Mouse (Mus musculus): Measurements from ENCODE around the gene Grn. TPM values are rescaled to one million over a fixed set of nuclear protein-coding genes. Genes with fewer than 3 reads are reported as not detected.
A peak's percentile ranks its signal among the peaks of the same experiment; 100 is the strongest.

Grn gene
- polyA plus RNA-seq, 1 experiment from 2014 or later, result 110 TPM

GRCm38 (mm10) chr11:102399107-102399506 lies 31.0 kb upstream of the Grn start:
- Histone ChIP-seq H3K27me3 (ENCODE audit: control insufficient read depth, insufficient read depth, low read length) (peaks cover 72% of the 10 kb centered on the region), H3K36me3 (ENCODE audit: control insufficient read depth, insufficient read depth, low read length) (peaks cover 15% of the 10 kb centered on the region), H3K27ac (ENCODE audit: low read depth, low read length) (no peak overlapping the region), H3K4me2 (peak overlapping the region; percentile 40), H3K4me3 (ENCODE audit: low read depth, low read length) (no peak overlapping the region), H3K4me1 (ENCODE audit: control insufficient read depth, insufficient read depth, low read length) (peaks cover 7% of the 10 kb centered on the region), H3K9ac (ENCODE audit: low read depth, low read length) (no peak overlapping the region), H3K9me3 (replicated peaks; ENCODE audit: control insufficient read depth, low read length) (no peaks in the 10 kb centered on the region)
- ATAC-seq (replicated peaks; ENCODE audit: insufficient number of reproducible peaks, low FRiP score, low TSS enrichment), result no peak
- WGBS (ENCODE audit: insufficient replicate concordance), result 10% methylated on average over 15 of the region's 15 CpGs

- Histone ChIP-seq H3K27ac (ENCODE audit: low read depth, low read length) (no peak overlapping the region), H3K9ac (ENCODE audit: low read depth, low read length) (no peak overlapping the region), H3K27me3 (ENCODE audit: control insufficient read depth, insufficient read depth, low read length) (peaks cover 72% of the 10 kb centered on the region), H3K4me1 (ENCODE audit: control insufficient read depth, insufficient read depth, low read length) (peaks cover 7% of the 10 kb centered on the region), H3K9me3 (replicated peaks; ENCODE audit: control insufficient read depth, low read length) (no peaks in the 10 kb centered on the region), H3K36me3 (ENCODE audit: control insufficient read depth, insufficient read depth, low read length) (peaks cover 17% of the 10 kb centered on the region), H3K4me2 (peak overlapping the region; percentile 40), H3K4me3 (ENCODE audit: low read depth, low read length) (peak overlapping the region; percentile 11)
- ATAC-seq (replicated peaks; ENCODE audit: insufficient number of reproducible peaks, low FRiP score, low TSS enrichment), result no peak
- 3% methylated on average over 34 of the region's 34 CpGs for WGBS (ENCODE audit: insufficient replicate concordance)
These were observed 30.5 kb upstream of the Grn start for GRCm38 (mm10) chr11:102399610-102400072.

GRCm38 (mm10) chr11:102400513-102401084 lies 29.5 kb upstream of the Grn start:
- Histone ChIP-seq H3K36me3 (ENCODE audit: control insufficient read depth, insufficient read depth, low read length) (peaks cover 17% of the 10 kb centered on the region), H3K9ac (ENCODE audit: low read depth, low read length) (no peak overlapping the region), H3K4me2 (no peak overlapping the region), H3K4me1 (ENCODE audit: control insufficient read depth, insufficient read depth, low read length) (peaks cover 7% of the 10 kb centered on the region), H3K9me3 (replicated peaks; ENCODE audit: control insufficient read depth, low read length) (no peaks in the 10 kb centered on the region), H3K27ac (ENCODE audit: low read depth, low read length) (no peak overlapping the region), H3K27me3 (ENCODE audit: control insufficient read depth, insufficient read depth, low read length) (peaks cover 67% of the 10 kb centered on the region), H3K4me3 (ENCODE audit: low read depth, low read length) (no peak overlapping the region)
- no peak for ATAC-seq (replicated peaks; ENCODE audit: insufficient number of reproducible peaks, low FRiP score, low TSS enrichment)
- 16% methylated on average over 12 of the region's 12 CpGs for WGBS (ENCODE audit: insufficient replicate concordance)

- WGBS (ENCODE audit: insufficient replicate concordance), result 49% methylated on average over 12 of the region's 12 CpGs
- ATAC-seq (replicated peaks; ENCODE audit: insufficient number of reproducible peaks, low FRiP score, low TSS enrichment), result no peak
- H3K9ac ChIP-seq (ENCODE audit: low read depth, low read length), result no peak overlapping the region
These were observed 28.1 kb upstream of the Grn start for GRCm38 (mm10) chr11:102401898-102402500.

GRCm38 (mm10) chr11:102403657-102404056 lies 26.5 kb upstream of the Grn start:
- WGBS (ENCODE audit: insufficient replicate concordance), result 88% methylated on average over 11 of the region's 11 CpGs
- Histone ChIP-seq H3K36me3 (ENCODE audit: control insufficient read depth, insufficient read depth, low read length) (peaks cover 17% of the 10 kb centered on the region), H3K27me3 (ENCODE audit: control insufficient read depth, insufficient read depth, low read length) (peaks cover 37% of the 10 kb centered on the region), H3K4me3 (ENCODE audit: low read depth, low read length) (no peak overlapping the region), H3K9me3 (replicated peaks; ENCODE audit: control insufficient read depth, low read length) (no peaks in the 10 kb centered on the region), H3K9ac (ENCODE audit: low read depth, low read length) (no peak overlapping the region), H3K27ac (ENCODE audit: low read depth, low read length) (no peak overlapping the region), H3K4me1 (ENCODE audit: control insufficient read depth, insufficient read depth, low read length) (peaks cover 15% of the 10 kb centered on the region), H3K4me2 (no peak overlapping the region)
- no peak for ATAC-seq (replicated peaks; ENCODE audit: insufficient number of reproducible peaks, low FRiP score, low TSS enrichment)

More at GRCm38 (mm10) chr11:102401898-102402500, 28.1 kb upstream of the Grn start:
- Histone ChIP-seq H3K4me1 (ENCODE audit: control insufficient read depth, insufficient read depth, low read length) (peaks cover 15% of the 10 kb centered on the region), H3K4me3 (ENCODE audit: low read depth, low read length) (no peak overlapping the region), H3K36me3 (ENCODE audit: control insufficient read depth, insufficient read depth, low read length) (peaks cover 17% of the 10 kb centered on the region), H3K27me3 (ENCODE audit: control insufficient read depth, insufficient read depth, low read length) (peaks cover 53% of the 10 kb centered on the region), H3K27ac (ENCODE audit: low read depth, low read length) (no peak overlapping the region), H3K9me3 (replicated peaks; ENCODE audit: control insufficient read depth, low read length) (no peaks in the 10 kb centered on the region), H3K4me2 (no peak overlapping the region)

- H3K9ac ChIP-seq (ENCODE audit: low read depth, low read length), result no peak overlapping the region
- WGBS (ENCODE audit: insufficient replicate concordance), result 86% methylated on average over 18 of the region's 18 CpGs
These were observed 25.7 kb upstream of the Grn start for GRCm38 (mm10) chr11:102404161-102405010.

GRCm38 (mm10) chr11:102405544-102406285 lies 24.4 kb upstream of the Grn start:
- Histone ChIP-seq H3K36me3 (ENCODE audit: control insufficient read depth, insufficient read depth, low read length) (peaks cover 17% of the 10 kb centered on the region), H3K9ac (ENCODE audit: low read depth, low read length) (peak overlapping the region; percentile 95), H3K4me1 (ENCODE audit: control insufficient read depth, insufficient read depth, low read length) (peaks cover 11% of the 10 kb centered on the region), H3K27ac (ENCODE audit: low read depth, low read length) (no peak overlapping the region), H3K4me3 (ENCODE audit: low read depth, low read length) (peak overlapping the region; percentile 90), H3K4me2 (peak overlapping the region; percentile 90), H3K27me3 (ENCODE audit: control insufficient read depth, insufficient read depth, low read length) (peaks cover 16% of the 10 kb centered on the region), H3K9me3 (replicated peaks; ENCODE audit: control insufficient read depth, low read length) (no peaks in the 10 kb centered on the region)
- 77% methylated on average over 11 of the region's 11 CpGs for WGBS (ENCODE audit: insufficient replicate concordance)
- ATAC-seq (replicated peaks; ENCODE audit: insufficient number of reproducible peaks, low FRiP score, low TSS enrichment), result no peak

More at GRCm38 (mm10) chr11:102404161-102405010, 25.7 kb upstream of the Grn start:
- H3K9me3 ChIP-seq (replicated peaks; ENCODE audit: control insufficient read depth, low read length), result no peaks in the 10 kb centered on the region
- H3K27ac ChIP-seq (ENCODE audit: low read depth, low read length), result no peak overlapping the region
- peaks cover 15% of the 10 kb centered on the region for H3K4me1 ChIP-seq (ENCODE audit: control insufficient read depth, insufficient read depth, low read length)
- peaks cover 17% of the 10 kb centered on the region for H3K36me3 ChIP-seq (ENCODE audit: control insufficient read depth, insufficient read depth, low read length)
- H3K4me3 ChIP-seq (ENCODE audit: low read depth, low read length), result no peak overlapping the region
- peaks cover 29% of the 10 kb centered on the region for H3K27me3 ChIP-seq (ENCODE audit: control insufficient read depth, insufficient read depth, low read length)
- ATAC-seq (replicated peaks; ENCODE audit: insufficient number of reproducible peaks, low FRiP score, low TSS enrichment), result no peak
- no peak overlapping the region for H3K4me2 ChIP-seq

GRCm38 (mm10) chr11:102406401-102406800 lies 23.7 kb upstream of the Grn start:
- peak overlapping the region; percentile 95 for H3K9ac ChIP-seq (ENCODE audit: low read depth, low read length)
- no peak for ATAC-seq (replicated peaks; ENCODE audit: insufficient number of reproducible peaks, low FRiP score, low TSS enrichment)
- WGBS (ENCODE audit: insufficient replicate concordance), result 7% methylated on average over 3 of the region's 3 CpGs
- peak overlapping the region; percentile 90 for H3K4me3 ChIP-seq (ENCODE audit: low read depth, low read length)
- peaks cover 10% of the 10 kb centered on the region for H3K27me3 ChIP-seq (ENCODE audit: control insufficient read depth, insufficient read depth, low read length)
- peak overlapping the region; percentile 99; the same call in 1 of the 2 replicates for H3K27ac ChIP-seq (ENCODE audit: low read depth, low read length)
- H3K4me2 ChIP-seq, result peak overlapping the region; percentile 90
- H3K4me1 ChIP-seq (ENCODE audit: control insufficient read depth, insufficient read depth, low read length), result peaks cover 11% of the 10 kb centered on the region
- H3K9me3 ChIP-seq (replicated peaks; ENCODE audit: control insufficient read depth, low read length), result no peaks in the 10 kb centered on the region
- H3K36me3 ChIP-seq (ENCODE audit: control insufficient read depth, insufficient read depth, low read length), result peaks cover 17% of the 10 kb centered on the region

Data from heart, embryonic 11.5 days (tissue).